ENCODE assay signal across 15 mouse cellular contexts in the genomic region with DNA sequence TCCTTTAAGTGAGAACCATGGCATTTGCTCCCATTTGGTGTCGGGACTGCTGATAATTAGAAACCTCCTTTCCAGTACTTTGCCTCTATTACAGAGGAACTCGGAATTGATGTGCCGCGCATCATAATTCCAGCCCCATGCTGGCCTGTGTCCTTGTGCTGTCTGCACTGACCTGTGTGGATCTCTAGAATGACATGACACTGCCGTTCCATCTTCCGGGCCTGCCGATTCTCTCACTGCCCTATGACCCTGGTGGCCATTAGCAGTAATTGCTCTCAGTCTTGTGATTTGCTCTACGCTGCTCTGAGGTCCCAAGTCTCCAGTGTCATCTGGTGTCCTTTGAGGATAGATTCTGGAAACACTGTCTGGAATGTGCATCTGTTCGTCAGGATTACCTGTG.
DNase-seq lines count a peak whose midpoint lies in the region; ATAC-seq and TF ChIP-seq lines count a peak whose summit lies in the region.
"Had no signal": no experiment of that assay in that cellular context is flagged by ENCODE, and none has a peak within 500 bp of the region (broad histone marks: within the 10 kb centered on the region; RNA-seq: fewer than 3 reads in every experiment).

No protein-coding gene starts in this region.

- no peak overlapping the region for H3K27ac ChIP-seq in hindbrain, postnatal 0 days
- no peak overlapping the region for H3K27ac ChIP-seq in hindbrain, embryonic 10.5 days
- H3K27ac ChIP-seq in lung, embryonic 14.5 days (ENCODE audit: low read depth): no peak overlapping the region
- H3K27ac ChIP-seq: forebrain, embryonic 13.5 days; heart, adult 2 months; limb, embryonic 15.5 days; midbrain, embryonic 13.5 days had no signal

- no peak for DNase-seq in hindbrain, postnatal 0 days (ENCODE audit: low spot score)
- DNase-seq in hindbrain, embryonic 10.5 days (ENCODE audit: low spot score): no peak
- DNase-seq in lung, embryonic 14.5 days: no peak
- DNase-seq in lung, adult 18-20 months: no peak
- peak; percentile 50 for DNase-seq in ZHBTc4 (ENCODE audit: low read depth, low spot score)
- DNase-seq in retina, postnatal 1 day: peak; percentile 50
- DNase-seq in natural killer cell, adult 2 months (ENCODE audit: low spot score in 2 of 2): no peak
- DNase-seq: cerebellum, postnatal 36 days; heart, adult 2 months; heart, postnatal 14 days; layer of hippocampus, adult 9-11 months; lung, postnatal 36 days had no signal

- ATAC-seq in hindbrain, postnatal 0 days: no peak
- ATAC-seq in lung, embryonic 14.5 days (ENCODE audit: insufficient read depth): no peak
- ATAC-seq: forebrain, embryonic 13.5 days; midbrain, embryonic 13.5 days had no signal

- WGBS in hindbrain, postnatal 0 days: 75% methylated on average over 9 of the region's 9 CpGs
- 67% methylated on average over 9 of the region's 9 CpGs for WGBS in hindbrain, embryonic 10.5 days
- 70% methylated on average over 9 of the region's 9 CpGs for WGBS in lung, embryonic 14.5 days

- H3K4me1 ChIP-seq in hindbrain, postnatal 0 days (ENCODE audit: insufficient read depth, low read length): peaks cover 7% of the 10 kb centered on the region
- H3K4me1 ChIP-seq in hindbrain, embryonic 10.5 days (replicated peaks): peaks cover 33% of the 10 kb centered on the region
- H3K4me1 ChIP-seq in lung, embryonic 14.5 days (ENCODE audit: insufficient read depth): peaks cover 7% of the 10 kb centered on the region

- H3K9me3 ChIP-seq in hindbrain, postnatal 0 days (ENCODE audit: low read length): no peaks in the 10 kb centered on the region
- H3K9me3 ChIP-seq in hindbrain, embryonic 10.5 days: peaks cover 7% of the 10 kb centered on the region; the same call in 1 of the 2 replicates
- H3K9me3 ChIP-seq in lung, embryonic 14.5 days (ENCODE audit: low read depth, low read length): no peaks in the 10 kb centered on the region
- H3K9me3 ChIP-seq: forebrain, embryonic 13.5 days; limb, embryonic 15.5 days had no signal

- H3K27me3 ChIP-seq in hindbrain, postnatal 0 days (ENCODE audit: insufficient read depth, low read length): no peaks in the 10 kb centered on the region
- peaks cover 7% of the 10 kb centered on the region for H3K27me3 ChIP-seq in hindbrain, embryonic 10.5 days (ENCODE audit: insufficient read depth, poor library complexity, severe bottlenecking)
- H3K27me3 ChIP-seq in lung, embryonic 14.5 days (ENCODE audit: insufficient read depth, low read length): no peaks in the 10 kb centered on the region
- H3K27me3 ChIP-seq: limb, embryonic 15.5 days had no signal

- H3K4me2 ChIP-seq in hindbrain, postnatal 0 days (ENCODE audit: low read depth, low read length): no peak overlapping the region
- H3K4me2 ChIP-seq in lung, embryonic 14.5 days: no peak overlapping the region
- H3K4me2 ChIP-seq: forebrain, embryonic 13.5 days; limb, embryonic 15.5 days; midbrain, embryonic 13.5 days had no signal

- no peaks in the 10 kb centered on the region for H3K36me3 ChIP-seq in hindbrain, postnatal 0 days (ENCODE audit: insufficient read depth, low read length)
- no peaks in the 10 kb centered on the region for H3K36me3 ChIP-seq in hindbrain, embryonic 10.5 days
- no peaks in the 10 kb centered on the region for H3K36me3 ChIP-seq in lung, embryonic 14.5 days (ENCODE audit: insufficient read depth)
- H3K36me3 ChIP-seq: limb, embryonic 15.5 days; midbrain, embryonic 13.5 days had no signal

- no peak overlapping the region for H3K4me3 ChIP-seq in hindbrain, postnatal 0 days (ENCODE audit: low read length)
- H3K4me3 ChIP-seq in hindbrain, embryonic 10.5 days: no peak overlapping the region
- H3K4me3 ChIP-seq in lung, embryonic 14.5 days (ENCODE audit: low read depth, low read length): no peak overlapping the region
- H3K4me3 ChIP-seq: forebrain, embryonic 13.5 days; heart, adult 2 months; limb, embryonic 15.5 days; midbrain, embryonic 13.5 days had no signal

- no peak overlapping the region for H3K9ac ChIP-seq in hindbrain, postnatal 0 days (replicated peaks; ENCODE audit: low read length)
- H3K9ac ChIP-seq in lung, embryonic 14.5 days: no peak overlapping the region
- H3K9ac ChIP-seq: forebrain, embryonic 13.5 days; limb, embryonic 15.5 days; midbrain, embryonic 13.5 days had no signal

- peak; percentile 43; the same call in 1 of the 2 replicates for TF ChIP-seq CTCF in hindbrain, postnatal 0 days (IDR thresholded peaks at IDR 0.05; ENCODE audit: low read depth)
- peak; percentile 46 for TF ChIP-seq CTCF in lung, embryonic 14.5 days (IDR thresholded peaks at IDR 0.05; ENCODE audit: low read depth)

Comparison
In these comparisons a context has a peak if more than half of its experiments do, and no peak if none do; other contexts are left out.
1. DNase-seq: peak in ZHBTc4 (single experiment) and retina, postnatal 1 day (single experiment); none in hindbrain, postnatal 0 days (single experiment), hindbrain, embryonic 10.5 days (single experiment), lung, embryonic 14.5 days (single experiment), lung, adult 18-20 months (0 of 2) and natural killer cell, adult 2 months (0 of 2).